Mouse (Mus musculus): ENCODE results near the gene Alpk1. TPM values are rescaled to one million over a fixed set of nuclear protein-coding genes. Genes with fewer than 3 reads are reported as not detected.

Alpk1 gene
- total RNA-seq, 2 experiments from 2014 or later, result 2.4 to 2.7 TPM

- no peak for DNase-seq (ENCODE audit: low spot score in 2 of 2)
These were observed 83.8 kb downstream of the Alpk1 start for GRCm38 (mm10) chr3:127696541-127696940.

- no peak for DNase-seq (ENCODE audit: low spot score in 2 of 2)
These were observed 85.2 kb downstream of the Alpk1 start for GRCm38 (mm10) chr3:127694802-127695771.

- no peak for DNase-seq (ENCODE audit: low spot score in 2 of 2)
These were observed 89.1 kb downstream of the Alpk1 start for GRCm38 (mm10) chr3:127691230-127691629.

- no peak for DNase-seq (ENCODE audit: low spot score in 2 of 2)
These were observed 100.6 kb downstream of the Alpk1 start for GRCm38 (mm10) chr3:127679703-127680102.

GRCm38 (mm10) chr3:127661646-127662531, 118.4 kb downstream of the Alpk1 start:
- no peak for DNase-seq (ENCODE audit: low spot score in 2 of 2)

- DNase-seq (ENCODE audit: low spot score in 2 of 2), result no peak
These were observed 119.6 kb downstream of the Alpk1 start for GRCm38 (mm10) chr3:127660712-127661111.

- DNase-seq (ENCODE audit: low spot score in 2 of 2), result no peak
These were observed 128.3 kb downstream of the Alpk1 start for GRCm38 (mm10) chr3:127651742-127652653.

GRCm38 (mm10) chr3:127646156-127646825, 134.0 kb downstream of the Alpk1 start:
- no peak for DNase-seq (ENCODE audit: low spot score in 2 of 2)

- DNase-seq (ENCODE audit: low spot score in 2 of 2), result no peak
These were observed 138.1 kb downstream of the Alpk1 start for GRCm38 (mm10) chr3:127642211-127642610.

GRCm38 (mm10) chr3:127640762-127641700, 139.3 kb downstream of the Alpk1 start:
- no peak for DNase-seq (ENCODE audit: low spot score in 2 of 2)

GRCm38 (mm10) chr3:127639875-127640761, 140.2 kb downstream of the Alpk1 start:
- peak in 1 of 2 experiments; percentile 59 for DNase-seq (ENCODE audit: low spot score in 2 of 2)

- no peak for DNase-seq (ENCODE audit: low spot score in 2 of 2)
These were observed 145.4 kb downstream of the Alpk1 start for GRCm38 (mm10) chr3:127634984-127635349.

GRCm38 (mm10) chr3:127634101-127634983, 146.0 kb downstream of the Alpk1 start:
- peak; percentile 63 to 73 for DNase-seq (ENCODE audit: low spot score in 2 of 2)

- DNase-seq (ENCODE audit: low spot score in 2 of 2), result no peak
These were observed 147.0 kb downstream of the Alpk1 start, which contains the start of gene Neurog2 for GRCm38 (mm10) chr3:127633080-127634032. Gene Neurog2 (plus strand): TSS chr3:127633135.

GRCm38 (mm10) chr3:127632531-127632930, 147.8 kb downstream of the Alpk1 start:
- DNase-seq (ENCODE audit: low spot score in 2 of 2), result no peak

GRCm38 (mm10) chr3:127631582-127631981, 148.7 kb downstream of the Alpk1 start:
- DNase-seq (ENCODE audit: low spot score in 2 of 2), result no peak

Data from gastrocnemius, postnatal 4 days (tissue).